Comparison of ENCODE assay signal across 8 mouse cellular contexts in the genomic region with DNA sequence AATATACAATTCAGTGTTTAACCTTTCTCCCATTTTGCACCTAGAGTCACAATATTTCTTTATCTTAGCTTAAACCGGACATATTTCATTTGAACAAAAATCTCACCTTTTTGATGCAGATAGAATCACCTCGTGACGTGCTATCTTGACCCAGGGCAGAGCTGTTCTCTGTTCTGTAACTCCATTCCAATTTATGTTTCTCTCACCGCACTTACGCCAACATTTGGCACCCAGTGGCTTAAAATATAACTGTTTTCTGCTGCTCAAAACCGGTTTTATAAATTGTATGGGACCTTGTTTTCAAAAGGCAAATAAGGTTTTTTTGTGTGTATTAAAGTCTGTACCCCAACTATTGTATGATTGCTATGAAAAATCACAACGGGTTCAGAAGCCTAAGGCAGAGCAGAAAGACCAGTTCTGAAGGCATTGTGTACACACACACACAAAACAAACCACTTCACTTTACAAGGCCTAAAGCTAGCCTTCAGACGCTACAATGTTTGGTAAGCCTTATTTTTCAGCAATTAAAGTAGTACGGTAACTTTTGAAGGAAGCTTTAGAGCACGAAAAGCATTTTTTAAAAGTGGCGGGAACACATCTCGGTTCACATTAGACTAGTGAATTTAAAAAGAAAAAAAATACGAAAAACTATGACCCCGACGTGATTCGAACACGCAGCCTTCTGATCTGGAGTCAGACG. TPM values are rescaled to one million over a fixed set of nuclear protein-coding genes. Genes with fewer than 3 reads are reported as not detected.
DNase-seq lines count a peak whose midpoint lies in the region; ATAC-seq and TF ChIP-seq lines count a peak whose summit lies in the region.

A gene (minus strand): TSS at position 555 of the 700 bp plus-strand sequence.

- no peaks in the 10 kb centered on the region for H3K27me3 ChIP-seq in lung, embryonic 14.5 days (ENCODE audit: insufficient read depth, low read length)
- no peaks in the 10 kb centered on the region for H3K27me3 ChIP-seq in midbrain, embryonic 12.5 days

- no peaks in the 10 kb centered on the region for H3K36me3 ChIP-seq in lung, embryonic 14.5 days (ENCODE audit: insufficient read depth)
- H3K36me3 ChIP-seq in midbrain, embryonic 12.5 days = no peaks in the 10 kb centered on the region

- TF ChIP-seq POLR2A in bone marrow macrophage, adult 2 months (IDR thresholded peaks at IDR 0.05; ENCODE audit: borderline replicate concordance, low read depth, low read length) = no peak

- peak within 1 kb of the TSS; percentile 46 for H3K4me3 ChIP-seq in lung, embryonic 14.5 days (ENCODE audit: low read depth, low read length)
- peak within 1 kb of the TSS; percentile 68 for H3K4me3 ChIP-seq in bone marrow macrophage, adult 2 months (ENCODE audit: insufficient read depth, low read length)
- H3K4me3 ChIP-seq in midbrain, embryonic 12.5 days = peak within 1 kb of the TSS; percentile 56

- WGBS in lung, embryonic 14.5 days = 5% methylated on average over 18 of the region's 18 CpGs
- WGBS in large intestine, adult 2 months = 4% methylated on average over 18 of the region's 18 CpGs
- 13% methylated on average over 18 of the region's 18 CpGs for WGBS in midbrain, embryonic 12.5 days

- ATAC-seq in lung, embryonic 14.5 days (ENCODE audit: insufficient read depth) = peak; percentile 14; the same call in 1 of the 2 replicates
- 0 out of 2 replicates have a peak, but pooled peaks have one; percentile 5 for ATAC-seq in midbrain, embryonic 12.5 days (ENCODE audit: low FRiP score, low read depth)

- peak; percentile 67 for DNase-seq in lung, embryonic 14.5 days
- no peak for DNase-seq in lung, postnatal 10 days
- no peak for DNase-seq in gastrocnemius, postnatal 4 days (ENCODE audit: low spot score in 2 of 2)
- DNase-seq in large intestine, adult 2 months (ENCODE audit: low read depth, low spot score) = no peak
- no peak for DNase-seq in c-Kit-positive CD71-positive TER-119-positive erythroid progenitor cells, embryonic 14.5 days (ENCODE audit: low spot score)
- DNase-seq in right cerebral cortex, adult 18-20 months = no peak

- H3K27ac ChIP-seq in lung, embryonic 14.5 days (ENCODE audit: low read depth) = peak within 1 kb of the TSS; percentile 100
- peak within 1 kb of the TSS; percentile 94 for H3K27ac ChIP-seq in bone marrow macrophage, adult 2 months (ENCODE audit: insufficient read depth, low read depth, low read length)
- H3K27ac ChIP-seq in midbrain, embryonic 12.5 days (replicated peaks) = peak within 1 kb of the TSS; percentile 97

- TF ChIP-seq CTCF in lung, embryonic 14.5 days (IDR thresholded peaks at IDR 0.05; ENCODE audit: low read depth) = no peak
- no peak for TF ChIP-seq CTCF in bone marrow macrophage, adult 2 months (IDR thresholded peaks at IDR 0.05; ENCODE audit: low read depth, low read length)

- no peaks in the 10 kb centered on the region for H3K4me1 ChIP-seq in lung, embryonic 14.5 days (ENCODE audit: insufficient read depth)
- H3K4me1 ChIP-seq in bone marrow macrophage, adult 2 months (ENCODE audit: control insufficient read depth, insufficient read depth, low read length) = peaks cover 18% of the 10 kb centered on the region
- H3K4me1 ChIP-seq in midbrain, embryonic 12.5 days = peaks cover 17% of the 10 kb centered on the region

- peak within 1 kb of the TSS; percentile 67 for H3K4me2 ChIP-seq in lung, embryonic 14.5 days
- H3K4me2 ChIP-seq in midbrain, embryonic 12.5 days (replicated peaks) = peak within 1 kb of the TSS; percentile 53

- peak within 1 kb of the TSS; percentile 57 for H3K9ac ChIP-seq in lung, embryonic 14.5 days
- H3K9ac ChIP-seq in midbrain, embryonic 12.5 days (replicated peaks) = peak within 1 kb of the TSS; percentile 57

- no peaks in the 10 kb centered on the region for H3K9me3 ChIP-seq in lung, embryonic 14.5 days (ENCODE audit: low read depth, low read length)
- no peaks in the 10 kb centered on the region for H3K9me3 ChIP-seq in midbrain, embryonic 12.5 days

RNA-seq across cellular contexts. Expression of the gene that starts here (rescaled TPM):
- polyA plus RNA-seq in lung, embryonic 14.5 days (2014; fragmentation: Nextera tagmentation; extraction: Ambion mirVana) = 317 and 337 TPM in 2 replicates
- 150 and 155 TPM in 2 replicates for polyA plus RNA-seq in bone marrow macrophage, adult 2 months (2012; ENCODE audit: insufficient read depth, insufficient read length, missing spikeins)
- 100 to 1,000 TPM; 170 to 177 TPM for total RNA-seq in gastrocnemius, postnatal 4 days (2021)
- 24.2 and 31.1 TPM in 2 replicates for polyA plus RNA-seq in large intestine, adult 2 months (2012; rRNA removed)
- 368 and 394 TPM in 2 replicates for polyA plus RNA-seq in midbrain, embryonic 12.5 days (2016; fragmentation: Nextera tagmentation; extraction: Ambion mirVana)
